Mouse (Mus musculus) hindbrain, postnatal 0 days (tissue): ENCODE results near the gene Gm20708. TPM values are rescaled to one million over a fixed set of nuclear protein-coding genes. Genes with fewer than 3 reads are reported as not detected.
A peak's percentile ranks its signal among the peaks of the same experiment; 100 is the strongest.

Experiments
- ATAC-seq: fragments of 200-750 bp; cut with Nextera tagmentation; 2 replicates; pipeline ENCODE4 v1.8.0; 2017; ENCODE audit warnings: mild to moderate bottlenecking, moderate TSS enrichment, moderate library complexity
- DNase-seq: peaks from one replicate; pipeline ENCODE4 v3.0.0-alpha.2; 2015; ENCODE audit warnings: low spot score
- H3K27ac ChIP-seq: fragments of 300-500 bp; sonication (generic); 2 replicates; pipeline ENCODE4 v1.5.1; 2014; ENCODE audit warnings: mild to moderate bottlenecking
- H3K27me3 ChIP-seq: fragments of 300-500 bp; sonication (generic); 2 replicates; pipeline ENCODE4 v1.6.1; 2014; ENCODE audit warnings: low read length, mixed read lengths; ENCODE audit not compliant: insufficient read depth
- H3K36me3 ChIP-seq: fragments of 300-500 bp; sonication (generic); 2 replicates; pipeline ENCODE4 v1.6.1; 2014; ENCODE audit warnings: low read length, mixed read lengths; ENCODE audit not compliant: insufficient read depth
- H3K4me1 ChIP-seq: fragments of 300-500 bp; sonication (generic); 2 replicates; pipeline ENCODE4 v1.6.1; 2014; ENCODE audit warnings: antibody characterized with exemption, low read length, mixed read lengths; ENCODE audit not compliant: insufficient read depth
- H3K4me2 ChIP-seq: fragments of 300-500 bp; sonication (generic); 2 replicates; pipeline ENCODE4 v1.6.1; 2014; ENCODE audit warnings: low read depth, mild to moderate bottlenecking, low read length, moderate library complexity, mixed read lengths
- H3K4me3 ChIP-seq: fragments of 300-500 bp; sonication (generic); 2 replicates; pipeline ENCODE4 v1.5.1; 2014; ENCODE audit warnings: low read length
- H3K9ac ChIP-seq: fragments of 300-500 bp; sonication (generic); replicated peaks from 2 replicates; pipeline ENCODE4 v1.6.1; 2014; ENCODE audit warnings: mild to moderate bottlenecking, low read length, moderate library complexity, mixed read lengths
- H3K9me3 ChIP-seq: fragments of 300-500 bp; sonication (generic); 2 replicates; pipeline ENCODE4 v1.6.1; 2016; ENCODE audit warnings: low read length, mixed read lengths
- CTCF ChIP-seq: IDR thresholded peaks from 2 replicates; pipeline ENCODE4 v1.5.1; 2016; ENCODE audit warnings: antibody characterized with exemption, control low read depth, low read depth
- WGBS: fragments of 180-500 bp; shearing (Covaris S2); extraction: QIAGEN DNeasy Blood & Tissue Kit; methylation state at CpG from one replicate; pipeline ENCODE4 v1.1.7; 2014; 5-methylcytosine and 5-hydroxymethylcytosine counted together
- polyA plus RNA-seq: library from polyadenylated mRNA; unstranded; fragments of >200 nt; fragmentation: Nextera tagmentation; extraction: Ambion mirVana; gene quantifications from 2 replicates; pipeline ENCODE4 v1.2.1, GENCODE M21; 2015
- total RNA-seq: library from RNA; depleted of rRNA; stranded (reverse); fragments of >200 nt; gene quantifications from 2 replicates; pipeline ENCODE4 v1.2.3, GENCODE M21; 2014

Gm20708 gene
- total and polyA plus RNA-seq, 2 experiments from 2014 or later, result 1.4 TPM; not detected in 1

- no peak for ATAC-seq
These were observed 33.2 kb upstream of the Gm20708 start for GRCm38 (mm10) chr11:117776085-117776792.

GRCm38 (mm10) chr11:117777111-117777510 is 32.4 kb upstream of the Gm20708 start:
- Histone ChIP-seq H3K4me2 (no peak overlapping the region), H3K27me3 (0 out of 2 replicates have a peak, but pooled peaks cover 3% of the 10 kb centered on the region), H3K27ac (no peak overlapping the region), H3K4me3 (no peak overlapping the region), H3K4me1 (peaks cover 14% of the 10 kb centered on the region), H3K36me3 (no peaks in the 10 kb centered on the region), H3K9ac (no peak overlapping the region), H3K9me3 (no peaks in the 10 kb centered on the region)
- DNase-seq, result no peak
- 77% methylated on average over 5 of the region's 5 CpGs for WGBS
- no peak for TF ChIP-seq CTCF
- ATAC-seq, result no peak

More at GRCm38 (mm10) chr11:117776085-117776792, 33.2 kb upstream of the Gm20708 start:
- no peaks in the 10 kb centered on the region for H3K36me3 ChIP-seq
- no peak for DNase-seq
- H3K9me3 ChIP-seq, result no peaks in the 10 kb centered on the region
- no peak overlapping the region for H3K27ac ChIP-seq
- WGBS, result 86% methylated on average over 14 of the region's 14 CpGs
- no peaks in the 10 kb centered on the region for H3K27me3 ChIP-seq
- H3K4me2 ChIP-seq, result no peak overlapping the region
- TF ChIP-seq CTCF, result no peak
- no peak overlapping the region for H3K9ac ChIP-seq
- no peak overlapping the region for H3K4me3 ChIP-seq
- H3K4me1 ChIP-seq, result peaks cover 14% of the 10 kb centered on the region

GRCm38 (mm10) chr11:117778031-117778430 is 31.4 kb upstream of the Gm20708 start:
- WGBS, result 98% methylated on average over 11 of the region's 11 CpGs
- no peak for TF ChIP-seq CTCF
- no peaks in the 10 kb centered on the region for H3K36me3 ChIP-seq
- no peak overlapping the region for H3K4me2 ChIP-seq
- no peak overlapping the region for H3K4me3 ChIP-seq
- ATAC-seq, result no peak
- H3K9ac ChIP-seq, result no peak overlapping the region
- peaks cover 4% of the 10 kb centered on the region; the same call in 1 of the 2 replicates for H3K27me3 ChIP-seq
- H3K27ac ChIP-seq, result no peak overlapping the region
- no peaks in the 10 kb centered on the region for H3K9me3 ChIP-seq
- DNase-seq, result no peak
- peaks cover 15% of the 10 kb centered on the region for H3K4me1 ChIP-seq

- DNase-seq, result no peak
- Histone ChIP-seq H3K4me1 (peaks cover 18% of the 10 kb centered on the region), H3K36me3 (no peaks in the 10 kb centered on the region), H3K27ac (peak overlapping the region; percentile 74), H3K4me2 (peak overlapping the region; percentile 53; the same call in 1 of the 2 replicates), H3K9ac (no peak overlapping the region), H3K27me3 (peaks cover 4% of the 10 kb centered on the region; the same call in 1 of the 2 replicates), H3K9me3 (no peaks in the 10 kb centered on the region), H3K4me3 (no peak overlapping the region)
- no peak for ATAC-seq
- WGBS, result 66% methylated on average over 12 of the region's 12 CpGs
- no peak for TF ChIP-seq CTCF
These were observed 30.5 kb upstream of the Gm20708 start for GRCm38 (mm10) chr11:117778851-117779433.

- H3K4me2 ChIP-seq, result peak overlapping the region; percentile 53
- no peaks in the 10 kb centered on the region for H3K9me3 ChIP-seq
- peak overlapping the region; percentile 27 for H3K4me3 ChIP-seq
- no peak for TF ChIP-seq CTCF
- H3K9ac ChIP-seq, result peak overlapping the region; percentile 45
- peak overlapping the region; percentile 74 for H3K27ac ChIP-seq
- H3K4me1 ChIP-seq, result peaks cover 18% of the 10 kb centered on the region
- peaks cover 4% of the 10 kb centered on the region; the same call in 1 of the 2 replicates for H3K27me3 ChIP-seq
- ATAC-seq (peak; percentile 69), DNase-seq (peak; percentile 70)
- H3K36me3 ChIP-seq, result no peaks in the 10 kb centered on the region
- WGBS, result 8% methylated on average over 38 of the region's 38 CpGs
These were observed 29.9 kb upstream of the Gm20708 start for GRCm38 (mm10) chr11:117779434-117780198.

GRCm38 (mm10) chr11:117780199-117780515 is 29.3 kb upstream of the Gm20708 start:
- peaks cover 4% of the 10 kb centered on the region; the same call in 1 of the 2 replicates for H3K27me3 ChIP-seq
- H3K4me2 ChIP-seq, result peak overlapping the region; percentile 53
- DNase-seq (no peak), ATAC-seq (no peak)
- H3K9me3 ChIP-seq, result no peaks in the 10 kb centered on the region
- WGBS, result 5% methylated on average over 17 of the region's 17 CpGs
- H3K4me1 ChIP-seq, result peaks cover 18% of the 10 kb centered on the region
- H3K36me3 ChIP-seq, result no peaks in the 10 kb centered on the region
- peak overlapping the region; percentile 74 for H3K27ac ChIP-seq
- TF ChIP-seq CTCF, result no peak
- H3K4me3 ChIP-seq, result peak overlapping the region; percentile 27
- H3K9ac ChIP-seq, result peak overlapping the region; percentile 45; the same call in 1 of the 2 replicates
